8 mouse cellular contexts compared by ENCODE assay signal in the genomic region with DNA sequence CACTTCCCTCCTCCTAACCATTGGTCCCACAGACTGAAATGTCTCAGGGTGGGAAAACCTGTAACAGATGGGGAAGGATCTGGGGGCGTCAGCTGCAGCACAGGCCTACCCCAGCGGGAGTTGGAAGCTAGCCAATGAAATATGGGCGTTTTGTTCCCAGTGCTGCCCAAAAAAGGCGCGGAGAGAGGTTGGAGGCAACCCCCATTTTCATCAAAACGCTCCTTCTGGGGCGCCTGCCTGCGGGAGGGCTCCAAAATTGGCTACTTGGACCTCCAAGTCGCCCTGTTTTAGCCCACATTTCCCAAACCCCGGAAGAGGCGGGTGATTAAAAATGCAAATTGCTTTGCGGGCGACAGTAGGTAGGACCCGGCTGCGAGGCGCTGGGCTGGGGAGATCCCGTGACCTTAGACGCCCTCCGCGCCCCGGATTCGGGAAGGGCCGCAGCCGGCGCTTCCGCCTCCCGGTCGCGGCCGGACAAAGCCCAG. TPM values are rescaled to one million over a fixed set of nuclear protein-coding genes. Genes with fewer than 3 reads are reported as not detected.
DNase-seq lines count a peak whose midpoint lies in the region; ATAC-seq and TF ChIP-seq lines count a peak whose summit lies in the region.

No protein-coding gene starts in this region.

- H3K27me3 ChIP-seq in kidney, embryonic 14.5 days (ENCODE audit: control insufficient read depth, insufficient read depth, low read length) = no peaks in the 10 kb centered on the region
- peaks cover 23% of the 10 kb centered on the region for H3K27me3 ChIP-seq in forebrain, embryonic 12.5 days
- H3K27me3 ChIP-seq in splenic B cell, adult 2 months (ENCODE audit: control insufficient read depth, insufficient read depth, low read length, poor library complexity, severe bottlenecking) = no peaks in the 10 kb centered on the region

- H3K4me2 ChIP-seq in kidney, embryonic 14.5 days (replicated peaks; ENCODE audit: low read depth, low read length) = peak overlapping the region; percentile 83
- H3K4me2 ChIP-seq in forebrain, embryonic 12.5 days = peak overlapping the region; percentile 85

- DNase-seq in kidney, postnatal 4 days = no peak
- peak; percentile 84 for DNase-seq in brain, embryonic 14.5 days (ENCODE audit: low read depth)
- DNase-seq in layer of hippocampus, postnatal 14 days (ENCODE audit: low spot score in 2 of 2) = peak; percentile 78 to 88
- peak; percentile 79 for DNase-seq in splenic B cell, adult 2 months (ENCODE audit: low read depth, low spot score)
- DNase-seq in gastrocnemius, postnatal 10 days = no peak

- no peak for TF ChIP-seq CTCF in brain, embryonic 14.5 days (IDR thresholded peaks at IDR 0.05; ENCODE audit: borderline replicate concordance, extremely low read depth, insufficient read depth, insufficient read length)

- under 1% methylated on average over 30 of the region's 30 CpGs for WGBS in kidney, embryonic 14.5 days
- WGBS in forebrain, embryonic 12.5 days = 0% methylated on average over 30 of the region's 30 CpGs

- no peaks in the 10 kb centered on the region for H3K9me3 ChIP-seq in kidney, embryonic 14.5 days (ENCODE audit: control insufficient read depth, low read length)
- H3K9me3 ChIP-seq in forebrain, embryonic 12.5 days = no peaks in the 10 kb centered on the region

- peaks cover 5% of the 10 kb centered on the region; the same call in 1 of the 2 replicates for H3K36me3 ChIP-seq in kidney, embryonic 14.5 days (ENCODE audit: control insufficient read depth, insufficient read depth, low read length)
- no peaks in the 10 kb centered on the region for H3K36me3 ChIP-seq in forebrain, embryonic 12.5 days (replicated peaks)
- H3K36me3 ChIP-seq in splenic B cell, adult 2 months (ENCODE audit: control insufficient read depth, insufficient read depth, low read length, poor library complexity, severe bottlenecking) = no peaks in the 10 kb centered on the region

- H3K9ac ChIP-seq in kidney, embryonic 14.5 days (ENCODE audit: low read depth, low read length) = peak overlapping the region; percentile 89
- H3K9ac ChIP-seq in forebrain, embryonic 12.5 days = peak overlapping the region; percentile 84

- H3K27ac ChIP-seq in kidney, embryonic 14.5 days (ENCODE audit: low read depth, low read length) = peak overlapping the region; percentile 99
- peak overlapping the region; percentile 95 for H3K27ac ChIP-seq in forebrain, embryonic 12.5 days

- TF ChIP-seq POLR2A in brain, embryonic 14.5 days (IDR thresholded peaks at IDR 0.05; ENCODE audit: borderline replicate concordance, extremely low read depth, insufficient read depth, insufficient read length, poor library complexity, severe bottlenecking) = no peak

- H3K4me1 ChIP-seq in kidney, embryonic 14.5 days (ENCODE audit: control insufficient read depth, insufficient read depth, low read length) = peaks cover 18% of the 10 kb centered on the region; the same call in 1 of the 2 replicates
- H3K4me1 ChIP-seq in forebrain, embryonic 12.5 days = peaks cover 43% of the 10 kb centered on the region

- peak overlapping the region; percentile 89 for H3K4me3 ChIP-seq in kidney, embryonic 14.5 days (ENCODE audit: low read length)
- H3K4me3 ChIP-seq in forebrain, embryonic 12.5 days (replicated peaks) = peak overlapping the region; percentile 65

- ATAC-seq in kidney, embryonic 14.5 days (ENCODE audit: low FRiP score, low TSS enrichment) = peak; percentile 13; the same call in 1 of the 2 replicates
- ATAC-seq in forebrain, embryonic 12.5 days (ENCODE audit: low FRiP score) = peak; percentile 14
- ATAC-seq in megakaryocyte-erythroid progenitor cell, adult 5-6 weeks (replicated peaks; ENCODE audit: low FRiP score, low TSS enrichment, poor library complexity, severe bottlenecking) = peak; percentile 24

RNA-seq across cellular contexts. Expression of a gene that starts 1.8 kb away (rescaled TPM):
- polyA plus RNA-seq in kidney, embryonic 14.5 days (2014; fragmentation: Nextera tagmentation; extraction: Ambion mirVana) = 87.7 and 98.5 TPM in 2 replicates
- polyA plus RNA-seq in brain, embryonic 14.5 days (2012; rRNA removed) = 31.8 and 35.9 TPM in 2 replicates
- 37.1 and 40.0 TPM in 2 replicates for polyA plus RNA-seq in forebrain, embryonic 12.5 days (2016; fragmentation: Nextera tagmentation; extraction: Ambion mirVana)
- total RNA-seq in layer of hippocampus, postnatal 14 days (2021) = 10 to 100 TPM; 75.7 to 83.9 TPM
- 5.4 and 14.8 TPM in 2 replicates for total RNA-seq in megakaryocyte-erythroid progenitor cell, adult 5-6 weeks (2014; fragmentation: Nextera tagmentation)
- total RNA-seq in megakaryocyte-erythroid progenitor cell, adult 5-6 weeks (2017) = 20.6 and 20.9 TPM in 2 replicates
- total RNA-seq in gastrocnemius, postnatal 10 days (2021) = 10 to 100 TPM; 30.9 to 39.0 TPM

Comparison
In these comparisons a context has a peak if more than half of its experiments do, and no peak if none do; other contexts are left out.
1. DNase-seq: peak in brain, embryonic 14.5 days (single experiment), layer of hippocampus, postnatal 14 days (2 of 2) and splenic B cell, adult 2 months (single experiment); none in kidney, postnatal 4 days (0 of 2) and gastrocnemius, postnatal 10 days (single experiment).
2. Peak in every context shown above with its lines, with median percentiles within 50 percentile points of each other: ATAC-seq.